In the genomic region with DNA sequence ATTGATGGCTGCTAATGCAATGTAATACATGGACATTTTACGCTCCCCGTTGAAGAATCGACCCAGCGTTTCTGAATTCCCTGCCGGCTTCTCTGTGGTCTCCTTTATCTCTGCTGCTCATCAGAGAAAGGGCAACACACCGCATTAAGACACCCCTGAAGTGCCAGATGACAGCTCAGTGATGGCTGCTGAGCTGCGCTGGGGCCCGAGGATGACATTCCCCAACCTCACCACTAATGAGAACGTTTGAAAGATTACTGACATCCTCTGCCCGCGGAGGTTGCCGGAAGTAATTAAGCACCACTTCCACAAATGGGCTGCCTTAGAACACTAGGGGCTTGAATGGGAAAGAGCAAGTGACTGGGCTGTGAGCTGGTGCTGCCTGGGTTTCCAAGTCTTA, we compare ENCODE assay signal across 12 mouse cellular contexts.
DNase-seq lines count a peak whose midpoint lies in the region; ATAC-seq lines count a peak whose summit lies in the region.
"Had no signal": no experiment of that assay in that cellular context is flagged by ENCODE, and none has a peak within 500 bp of the region (broad histone marks: within the 10 kb centered on the region; RNA-seq: fewer than 3 reads in every experiment).

No protein-coding gene starts in this region.

- H3K27me3 ChIP-seq in forebrain, embryonic 12.5 days, result peaks cover 7% of the 10 kb centered on the region; the same call in 1 of the 2 replicates
- peaks cover 29% of the 10 kb centered on the region for H3K27me3 ChIP-seq in forebrain, embryonic 10.5 days (ENCODE audit: poor library complexity, severe bottlenecking)
- no peaks in the 10 kb centered on the region for H3K27me3 ChIP-seq in hindbrain, embryonic 12.5 days
- H3K27me3 ChIP-seq in midbrain, embryonic 14.5 days (ENCODE audit: control insufficient read depth, insufficient read depth, low read length), result no peaks in the 10 kb centered on the region
- H3K27me3 ChIP-seq in kidney, embryonic 16.5 days (ENCODE audit: insufficient read depth, low read length), result no peaks in the 10 kb centered on the region
- H3K27me3 ChIP-seq: embryonic facial prominence, embryonic 15.5 days had no signal

- 26% methylated on average over 12 of the region's 12 CpGs for WGBS in forebrain, embryonic 12.5 days
- whole genome bisulfite sequencing in forebrain, embryonic 10.5 days, result 48% methylated on average over 12 of the region's 12 CpGs
- 32% methylated on average over 12 of the region's 12 CpGs for WGBS in hindbrain, embryonic 12.5 days
- 12% methylated on average over 12 of the region's 12 CpGs for WGBS in midbrain, embryonic 14.5 days
- WGBS in kidney, embryonic 16.5 days, result 34% methylated on average over 12 of the region's 12 CpGs

- H3K27ac ChIP-seq in forebrain, embryonic 12.5 days, result peak overlapping the region; percentile 69
- no peak overlapping the region for H3K27ac ChIP-seq in forebrain, embryonic 10.5 days
- H3K27ac ChIP-seq in hindbrain, embryonic 12.5 days, result peak overlapping the region; percentile 75
- H3K27ac ChIP-seq in midbrain, embryonic 14.5 days (replicated peaks; ENCODE audit: low read depth, low read length), result peak overlapping the region; percentile 74
- H3K27ac ChIP-seq in kidney, embryonic 16.5 days (ENCODE audit: low read length), result no peak overlapping the region
- H3K27ac ChIP-seq: embryonic facial prominence, embryonic 15.5 days had no signal

- H3K4me3 ChIP-seq in forebrain, embryonic 12.5 days (replicated peaks), result no peak overlapping the region
- H3K4me3 ChIP-seq in forebrain, embryonic 10.5 days, result no peak overlapping the region
- no peak overlapping the region for H3K4me3 ChIP-seq in hindbrain, embryonic 12.5 days
- H3K4me3 ChIP-seq in midbrain, embryonic 14.5 days (replicated peaks; ENCODE audit: low read depth, low read length), result no peak overlapping the region
- H3K4me3 ChIP-seq in kidney, embryonic 16.5 days (ENCODE audit: low read length), result no peak overlapping the region
- H3K4me3 ChIP-seq: embryonic facial prominence, embryonic 15.5 days had no signal

- H3K4me2 ChIP-seq in forebrain, embryonic 12.5 days, result no peak overlapping the region
- H3K4me2 ChIP-seq in hindbrain, embryonic 12.5 days (replicated peaks), result no peak overlapping the region
- no peak overlapping the region for H3K4me2 ChIP-seq in midbrain, embryonic 14.5 days (ENCODE audit: low read length)
- H3K4me2 ChIP-seq in kidney, embryonic 16.5 days (replicated peaks; ENCODE audit: low read depth, low read length), result no peak overlapping the region
- H3K4me2 ChIP-seq: embryonic facial prominence, embryonic 15.5 days had no signal

- DNase-seq in forebrain, embryonic 10.5 days (ENCODE audit: extremely low spot score, low spot score), result no peak
- DNase-seq in embryo, embryonic 10.5 days (ENCODE audit: low spot score), result peak; percentile 26
- DNase-seq in midbrain, embryonic 14.5 days, result peak; percentile 61
- DNase-seq in left cerebral cortex, adult 18-20 months (ENCODE audit: low spot score in 2 of 2), result no peak
- DNase-seq in cerebellum, postnatal 36 days, result no peak
- DNase-seq: adrenal gland, adult 2 months; kidney, postnatal 10 days; liver, postnatal 0 days had no signal

- peak; percentile 69 for ATAC-seq in forebrain, embryonic 12.5 days (ENCODE audit: low FRiP score)
- ATAC-seq in hindbrain, embryonic 12.5 days (ENCODE audit: low FRiP score), result peak; percentile 60; the same call in 1 of the 2 replicates
- ATAC-seq in midbrain, embryonic 14.5 days (ENCODE audit: low FRiP score, low TSS enrichment), result no peak
- ATAC-seq in kidney, embryonic 16.5 days (ENCODE audit: low FRiP score, low TSS enrichment), result no peak
- ATAC-seq: liver, postnatal 0 days had no signal

- no peaks in the 10 kb centered on the region for H3K36me3 ChIP-seq in forebrain, embryonic 12.5 days (replicated peaks)
- no peaks in the 10 kb centered on the region for H3K36me3 ChIP-seq in forebrain, embryonic 10.5 days (replicated peaks)
- no peaks in the 10 kb centered on the region for H3K36me3 ChIP-seq in hindbrain, embryonic 12.5 days
- H3K36me3 ChIP-seq in midbrain, embryonic 14.5 days (ENCODE audit: control insufficient read depth, insufficient read depth, low read length), result no peaks in the 10 kb centered on the region
- no peaks in the 10 kb centered on the region for H3K36me3 ChIP-seq in kidney, embryonic 16.5 days (ENCODE audit: insufficient read depth, low read length)
- H3K36me3 ChIP-seq: embryonic facial prominence, embryonic 15.5 days had no signal

- no peaks in the 10 kb centered on the region for H3K9me3 ChIP-seq in forebrain, embryonic 12.5 days
- H3K9me3 ChIP-seq in forebrain, embryonic 10.5 days, result no peaks in the 10 kb centered on the region
- H3K9me3 ChIP-seq in hindbrain, embryonic 12.5 days (replicated peaks), result no peaks in the 10 kb centered on the region
- no peaks in the 10 kb centered on the region for H3K9me3 ChIP-seq in midbrain, embryonic 14.5 days (ENCODE audit: control insufficient read depth, low read length)
- H3K9me3 ChIP-seq in kidney, embryonic 16.5 days (ENCODE audit: low read length), result no peaks in the 10 kb centered on the region
- H3K9me3 ChIP-seq: embryonic facial prominence, embryonic 15.5 days had no signal

- no peak overlapping the region for H3K9ac ChIP-seq in forebrain, embryonic 12.5 days
- H3K9ac ChIP-seq in hindbrain, embryonic 12.5 days, result no peak overlapping the region
- no peak overlapping the region for H3K9ac ChIP-seq in midbrain, embryonic 14.5 days (replicated peaks; ENCODE audit: low read length)
- H3K9ac ChIP-seq in kidney, embryonic 16.5 days (replicated peaks; ENCODE audit: low read length), result no peak overlapping the region
- H3K9ac ChIP-seq: embryonic facial prominence, embryonic 15.5 days; liver, postnatal 0 days had no signal

- peaks cover 45% of the 10 kb centered on the region for H3K4me1 ChIP-seq in forebrain, embryonic 12.5 days
- peaks cover 35% of the 10 kb centered on the region for H3K4me1 ChIP-seq in forebrain, embryonic 10.5 days
- H3K4me1 ChIP-seq in hindbrain, embryonic 12.5 days, result peaks cover 37% of the 10 kb centered on the region
- H3K4me1 ChIP-seq in midbrain, embryonic 14.5 days (ENCODE audit: control insufficient read depth, insufficient read depth, low read length), result peaks cover 40% of the 10 kb centered on the region
- no peaks in the 10 kb centered on the region for H3K4me1 ChIP-seq in kidney, embryonic 16.5 days (ENCODE audit: insufficient read depth, low read length)

Comparison
In these comparisons a context has a peak if more than half of its experiments do, and no peak if none do; other contexts are left out.
1. H3K27ac ChIP-seq: peak in forebrain, embryonic 12.5 days (single experiment), hindbrain, embryonic 12.5 days (single experiment) and midbrain, embryonic 14.5 days (single experiment); none in forebrain, embryonic 10.5 days (single experiment) and kidney, embryonic 16.5 days (single experiment).
2. ATAC-seq: peak in forebrain, embryonic 12.5 days (single experiment) and hindbrain, embryonic 12.5 days (single experiment); none in midbrain, embryonic 14.5 days (single experiment) and kidney, embryonic 16.5 days (single experiment).
3. DNase-seq: peak in embryo, embryonic 10.5 days (single experiment) and midbrain, embryonic 14.5 days (single experiment); none in forebrain, embryonic 10.5 days (single experiment), left cerebral cortex, adult 18-20 months (0 of 2) and cerebellum, postnatal 36 days (0 of 2).